Mouse (Mus musculus): ENCODE data around the gene Patl2. TPM values are rescaled to one million over a fixed set of nuclear protein-coding genes. Genes with fewer than 3 reads are reported as not detected.

Gene Patl2
- 0.20 TPM for polyA plus RNA-seq (2014; fragmentation: Illumina TruSeq; extraction: RNeasy Lipid Tissue Mini Kit (QIAGEN cat#74804); ENCODE audit: low read depth, low replicate concordance)

DNA sequence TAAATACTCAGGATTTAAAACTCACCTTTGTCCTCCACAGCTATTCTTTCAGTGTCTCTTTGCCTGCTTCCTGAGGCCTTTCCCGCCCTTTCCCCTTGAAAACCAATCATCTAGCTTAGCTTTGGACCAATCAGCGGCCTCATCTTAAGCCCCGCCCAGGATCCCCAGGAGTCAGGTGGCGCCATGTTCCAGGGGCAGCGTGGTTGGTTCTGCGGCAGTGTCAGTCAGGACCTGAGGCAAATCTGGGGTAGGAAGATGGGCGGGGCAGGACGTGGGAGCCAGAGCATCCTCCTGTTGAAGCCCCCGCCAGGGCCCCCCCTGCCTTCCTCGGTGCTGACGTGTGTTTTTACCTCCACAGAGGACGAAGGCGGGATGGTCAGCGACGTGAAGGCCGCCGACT, at the start of gene Patl2, which contains the start of gene Terb2:
TSS of gene Patl2 (minus strand) at position 84 of the 400 bp plus-strand sequence.
TSS of gene Terb2 (plus strand) at position 167 of the 400 bp plus-strand sequence.

DNA sequence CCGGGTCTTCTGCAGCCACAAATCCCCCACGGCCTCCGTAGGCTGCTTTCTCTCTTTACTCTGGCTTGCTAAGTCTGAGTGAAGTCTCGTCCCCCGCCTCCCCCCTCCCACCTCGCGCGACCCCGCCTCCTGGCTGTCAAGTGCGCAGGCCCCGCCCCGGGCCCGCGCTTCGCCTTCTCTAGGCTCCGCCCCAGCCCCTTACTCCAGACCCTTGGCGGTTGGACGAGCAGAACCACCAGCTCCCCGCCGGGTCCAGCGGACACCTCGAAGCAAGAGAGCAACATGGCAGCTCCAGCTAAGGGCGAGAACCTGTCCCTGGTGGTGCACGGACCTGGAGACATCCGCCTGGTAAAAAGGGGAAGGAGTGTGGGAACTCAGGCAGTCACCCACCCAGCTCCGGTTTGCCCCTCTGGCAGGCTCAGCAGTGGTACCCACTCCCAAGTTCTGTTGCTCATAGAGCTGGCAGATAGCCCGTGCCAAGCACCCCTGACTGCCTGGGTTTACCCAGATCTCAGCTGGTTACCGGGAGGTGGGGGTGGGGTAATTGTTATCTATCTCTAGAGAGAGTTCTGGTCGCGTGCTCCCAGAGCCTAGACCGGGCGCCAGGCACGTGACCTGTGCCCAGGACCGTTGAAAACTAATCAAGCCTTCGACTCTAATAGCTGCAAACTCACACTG, 48.8 kb upstream of the Patl2 start, which contains the start of gene Sord:
TSS of gene Sord (plus strand) at position 139 of the 678 bp plus-strand sequence.

DNA sequence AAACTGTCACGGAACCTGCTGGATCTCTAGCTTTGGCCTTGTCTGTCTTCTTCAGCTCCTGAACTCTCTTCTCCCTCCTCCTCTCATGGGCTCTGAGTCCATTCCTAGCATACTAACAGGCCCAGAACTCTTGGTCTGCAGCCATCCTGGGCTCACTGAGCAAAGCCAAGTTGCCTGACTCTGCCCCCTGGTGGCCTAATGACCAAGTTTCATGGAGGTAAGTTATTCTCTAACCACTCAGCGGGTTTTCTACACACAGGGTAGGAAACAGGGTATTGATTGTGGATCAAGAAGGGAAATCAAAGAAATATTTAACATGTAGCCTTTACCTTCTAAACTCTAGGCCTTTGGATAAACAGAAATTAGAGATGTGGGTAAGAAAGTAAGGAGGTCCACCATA, 25.3 kb downstream of the Patl2 start, which contains the start of gene Trim69:
TSS of gene Trim69 (plus strand) at position 21 of the 400 bp plus-strand sequence.

DNA sequence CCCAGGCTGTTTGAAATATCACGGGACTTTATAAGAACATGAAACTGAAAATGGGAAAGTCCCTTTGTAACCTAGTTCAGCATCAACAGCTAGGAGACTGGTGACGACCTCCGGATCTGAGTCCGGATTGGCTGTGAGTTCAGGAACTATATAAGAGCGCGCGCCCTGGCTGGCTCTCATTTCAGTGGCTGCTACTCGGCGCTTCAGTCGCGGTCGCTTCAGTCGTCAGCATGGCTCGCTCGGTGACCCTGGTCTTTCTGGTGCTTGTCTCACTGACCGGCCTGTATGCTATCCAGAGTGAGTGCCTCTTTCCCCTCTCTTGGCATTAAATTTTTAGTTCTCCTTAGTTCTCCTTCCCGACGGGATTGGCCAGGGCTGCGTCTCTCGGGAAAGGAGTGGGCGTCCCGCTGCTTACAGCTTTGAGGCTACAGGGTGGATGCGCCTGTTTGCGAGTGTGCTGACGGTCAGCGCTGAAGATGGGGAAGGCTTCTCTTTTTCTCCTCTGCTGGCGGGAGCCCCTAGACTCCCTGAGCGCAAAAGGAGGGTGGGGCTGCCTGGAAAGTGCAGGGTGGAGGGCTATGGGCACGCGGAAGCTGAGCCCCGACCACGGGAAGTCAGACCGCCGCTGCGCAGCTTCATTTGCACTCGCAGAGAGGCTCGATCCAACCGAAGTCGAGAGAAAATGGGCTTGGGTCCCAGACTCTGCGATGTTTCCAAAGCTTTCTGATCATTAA, 38.3 kb downstream of the Patl2 start, which contains the start of gene B2m:
TSS of gene B2m (plus strand) at position 179 of the 734 bp plus-strand sequence.

GRCm38 (mm10) chr2:122117961-122118958, 67.7 kb downstream of the Patl2 start, which contains the start of gene Spg11:
TSS of gene Spg11 (minus strand) at chr2:122118386.

Other genes with a start within 250 kb of the Patl2 start
- gene Ctdspl2, start 230.2 kb downstream of the Patl2 start, polyA plus RNA-seq (2014; fragmentation: Illumina TruSeq; extraction: RNeasy Lipid Tissue Mini Kit (QIAGEN cat#74804); ENCODE audit: low read depth, low replicate concordance): 12.1 TPM
- gene Mageb3, start 230.1 kb downstream of the Patl2 start, polyA plus RNA-seq (2014; fragmentation: Illumina TruSeq; extraction: RNeasy Lipid Tissue Mini Kit (QIAGEN cat#74804); ENCODE audit: low read depth, low replicate concordance): not detected
- 16.7 TPM for gene Eif3j1, start 157.6 kb downstream of the Patl2 start, polyA plus RNA-seq (2014; fragmentation: Illumina TruSeq; extraction: RNeasy Lipid Tissue Mini Kit (QIAGEN cat#74804); ENCODE audit: low read depth, low replicate concordance)
- 13.2 TPM for gene Spg11, start 67.8 kb downstream of the Patl2 start, polyA plus RNA-seq (2014; fragmentation: Illumina TruSeq; extraction: RNeasy Lipid Tissue Mini Kit (QIAGEN cat#74804); ENCODE audit: low read depth, low replicate concordance)
- gene B2m, start 38.5 kb downstream of the Patl2 start, polyA plus RNA-seq (2014; fragmentation: Illumina TruSeq; extraction: RNeasy Lipid Tissue Mini Kit (QIAGEN cat#74804); ENCODE audit: low read depth, low replicate concordance): 2,912 TPM
- gene Trim69, start 25.5 kb downstream of the Patl2 start, polyA plus RNA-seq (2014; fragmentation: Illumina TruSeq; extraction: RNeasy Lipid Tissue Mini Kit (QIAGEN cat#74804); ENCODE audit: low read depth, low replicate concordance): 2.5 TPM
- gene Terb2, start 83 bp upstream of the Patl2 start, polyA plus RNA-seq (2014; fragmentation: Illumina TruSeq; extraction: RNeasy Lipid Tissue Mini Kit (QIAGEN cat#74804); ENCODE audit: low read depth, low replicate concordance): not detected
- gene Sord, start 48.6 kb upstream of the Patl2 start, polyA plus RNA-seq (2014; fragmentation: Illumina TruSeq; extraction: RNeasy Lipid Tissue Mini Kit (QIAGEN cat#74804); ENCODE audit: low read depth, low replicate concordance): 86.4 TPM
- gene Duox2, start 112.3 kb upstream of the Patl2 start, polyA plus RNA-seq (2014; fragmentation: Illumina TruSeq; extraction: RNeasy Lipid Tissue Mini Kit (QIAGEN cat#74804); ENCODE audit: low read depth, low replicate concordance): 0.24 TPM
- gene Duoxa2, start 112.7 kb upstream of the Patl2 start, polyA plus RNA-seq (2014; fragmentation: Illumina TruSeq; extraction: RNeasy Lipid Tissue Mini Kit (QIAGEN cat#74804); ENCODE audit: low read depth, low replicate concordance): not detected
- 1.0 TPM for gene Duoxa1, start 127.5 kb upstream of the Patl2 start, polyA plus RNA-seq (2014; fragmentation: Illumina TruSeq; extraction: RNeasy Lipid Tissue Mini Kit (QIAGEN cat#74804); ENCODE audit: low read depth, low replicate concordance)
- gene Duox1, start 129.5 kb upstream of the Patl2 start, polyA plus RNA-seq (2014; fragmentation: Illumina TruSeq; extraction: RNeasy Lipid Tissue Mini Kit (QIAGEN cat#74804); ENCODE audit: low read depth, low replicate concordance): 0.09 TPM
- 15.8 TPM for gene Shf, start 183.0 kb upstream of the Patl2 start, polyA plus RNA-seq (2014; fragmentation: Illumina TruSeq; extraction: RNeasy Lipid Tissue Mini Kit (QIAGEN cat#74804); ENCODE audit: low read depth, low replicate concordance)
- 13.3 TPM for gene Slc28a2, start 240.3 kb upstream of the Patl2 start, polyA plus RNA-seq (2014; fragmentation: Illumina TruSeq; extraction: RNeasy Lipid Tissue Mini Kit (QIAGEN cat#74804); ENCODE audit: low read depth, low replicate concordance)